Mouse (Mus musculus) urinary bladder, postnatal 25 days (tissue): Measurements from ENCODE around the gene Col6a4.
A peak's percentile ranks its signal among the peaks of the same experiment; 100 is the strongest.

Experiments used
- DNase-seq: peaks from one replicate; pipeline ENCODE4 v3.0.0; 2022; ENCODE audit warnings: low spot score

The Col6a4 gene

DNA sequence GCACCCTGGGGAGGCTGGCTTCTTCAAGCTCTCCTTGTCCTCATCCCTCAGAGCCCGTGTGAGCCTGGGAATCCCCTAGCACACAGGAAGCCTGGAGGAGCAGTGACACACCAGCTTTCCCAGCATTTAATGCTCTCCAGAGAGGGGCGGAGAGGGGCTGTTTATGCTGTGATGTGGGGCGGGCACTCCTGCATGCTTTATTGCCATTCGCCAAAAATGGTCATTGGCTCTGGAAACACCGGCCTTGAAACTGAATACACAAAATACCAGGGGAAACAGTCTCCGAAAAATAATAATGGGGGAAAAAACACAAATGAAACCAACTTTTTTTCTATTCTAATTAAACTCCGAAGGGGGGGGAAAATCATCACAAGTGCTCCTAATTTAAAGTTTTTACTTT, at the start of gene Col6a4:
TSS of gene Col6a4 (minus strand) at position 101 of the 400 bp plus-strand sequence.
- DNase-seq = no peak

- DNase-seq = no peak
Measured at GRCm38 (mm10) chr9:106145582-106145981, 49.0 kb upstream of the Col6a4 start.

- DNase-seq = no peak
Measured at GRCm38 (mm10) chr9:106144176-106144575, 47.6 kb upstream of the Col6a4 start.

- DNase-seq = no peak
Measured at GRCm38 (mm10) chr9:106141955-106142354, 45.4 kb upstream of the Col6a4 start.

- no peak for DNase-seq
Measured at GRCm38 (mm10) chr9:106139763-106140162, 43.2 kb upstream of the Col6a4 start.

DNA sequence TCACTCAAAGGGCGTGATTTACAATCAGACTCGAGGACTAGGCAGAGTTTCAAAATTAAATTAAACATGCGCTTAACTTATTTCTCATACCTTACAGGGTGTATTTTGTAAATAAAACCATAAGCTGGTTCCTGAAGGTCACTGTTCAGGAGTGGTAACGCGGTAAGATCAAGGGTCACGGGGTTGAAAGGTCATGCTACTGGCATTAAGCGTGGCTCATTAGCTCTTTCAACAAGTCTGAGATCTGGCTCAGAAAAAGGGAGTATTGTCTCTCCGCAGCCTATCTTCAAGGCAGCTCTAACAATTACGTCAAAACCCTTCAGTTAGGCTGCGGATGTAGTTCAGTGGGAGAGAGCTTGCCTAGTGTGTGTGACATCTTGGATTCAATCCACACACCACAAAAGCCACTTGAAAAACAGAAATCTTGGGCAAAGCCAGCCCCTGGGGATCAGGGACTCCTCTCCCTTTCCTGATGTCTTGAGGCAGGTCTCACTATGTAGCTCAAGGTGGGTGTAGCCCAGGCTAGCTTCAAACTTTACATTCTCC, 41.2 kb upstream of the Col6a4 start:
- DNase-seq = no peak

GRCm38 (mm10) chr9:106130250-106130649, 33.7 kb upstream of the Col6a4 start:
- DNase-seq = no peak

DNA sequence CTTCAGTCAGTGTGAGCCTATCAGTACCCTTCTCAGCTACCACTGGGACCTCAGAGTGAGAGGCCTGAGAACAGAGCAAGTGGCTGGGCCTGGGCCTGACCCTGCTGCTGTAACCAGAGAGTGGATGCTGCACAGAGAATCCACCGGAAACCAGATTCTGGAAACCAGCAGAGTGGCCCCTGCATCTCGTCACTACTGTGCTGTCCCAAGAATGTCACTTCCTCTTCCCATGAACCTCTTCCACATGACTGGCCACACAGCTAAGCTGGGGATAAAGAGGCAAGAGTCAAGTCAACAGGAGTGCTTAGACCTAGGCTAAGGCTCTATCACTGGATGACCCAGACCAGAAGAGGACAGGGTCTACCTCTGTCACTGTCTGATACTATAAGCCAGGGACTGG, 32.5 kb upstream of the Col6a4 start:
- DNase-seq = no peak

GRCm38 (mm10) chr9:106126786-106127251, 30.2 kb upstream of the Col6a4 start:
- DNase-seq = no peak

DNA sequence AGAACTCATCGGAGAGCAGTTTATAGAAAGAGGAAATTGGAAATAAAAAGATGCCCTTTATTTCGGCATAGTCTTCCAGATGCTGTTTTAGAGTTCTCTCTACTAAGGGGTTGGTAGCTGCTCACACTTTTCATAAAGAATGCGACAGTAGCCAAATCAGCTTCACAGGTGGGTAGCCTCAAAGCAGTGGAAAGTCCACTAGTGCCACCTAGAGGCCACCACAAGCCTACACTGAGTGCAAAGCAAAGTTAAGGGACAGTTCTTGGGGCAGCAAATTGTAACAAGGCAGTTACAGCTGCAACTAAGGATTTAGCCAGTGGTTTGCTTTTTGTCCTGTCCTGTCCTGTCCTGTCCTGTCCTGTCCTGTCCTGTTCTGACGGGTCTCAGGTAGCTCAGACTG, 27.0 kb upstream of the Col6a4 start:
- no peak for DNase-seq

GRCm38 (mm10) chr9:106119075-106119474, 22.5 kb upstream of the Col6a4 start:
- DNase-seq = no peak

GRCm38 (mm10) chr9:106115801-106116424, 19.3 kb upstream of the Col6a4 start:
- no peak for DNase-seq

- peak; percentile 68 for DNase-seq
Measured at GRCm38 (mm10) chr9:106112770-106113423, 16.3 kb upstream of the Col6a4 start.

- DNase-seq = no peak
Measured at GRCm38 (mm10) chr9:106106241-106106640, 9.7 kb upstream of the Col6a4 start.

- DNase-seq = no peak
Measured at GRCm38 (mm10) chr9:106104401-106104800, 7.8 kb upstream of the Col6a4 start.

DNA sequence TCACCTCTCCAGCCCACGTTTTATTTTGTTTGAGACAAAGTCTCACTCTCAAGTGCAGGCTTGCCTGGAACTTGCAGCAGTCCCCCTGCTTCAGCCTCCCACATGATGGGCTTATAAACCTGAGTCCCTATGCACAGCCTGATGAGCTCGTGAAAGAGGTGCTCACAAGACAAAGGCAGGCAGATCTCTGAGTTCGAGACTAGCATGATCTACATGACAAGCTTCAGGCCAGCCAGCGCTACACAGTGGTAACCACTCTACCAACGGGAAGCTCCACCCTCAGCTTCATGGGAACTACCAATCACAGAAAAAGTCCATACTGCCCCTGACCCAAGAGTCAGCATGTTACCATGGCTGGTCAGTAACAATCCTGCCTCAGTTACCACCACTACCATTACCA, 4.6 kb upstream of the Col6a4 start:
- no peak for DNase-seq

GRCm38 (mm10) chr9:106100262-106100661, 3.7 kb upstream of the Col6a4 start:
- DNase-seq = no peak

- no peak for DNase-seq
Measured at GRCm38 (mm10) chr9:106099379-106100021, 2.9 kb upstream of the Col6a4 start.

GRCm38 (mm10) chr9:106081528-106081927, 15.1 kb downstream of the Col6a4 start:
- no peak for DNase-seq

- peak; percentile 4 for DNase-seq
Measured at GRCm38 (mm10) chr9:106080261-106081033, 16.1 kb downstream of the Col6a4 start.

- DNase-seq = no peak
Measured at GRCm38 (mm10) chr9:106077953-106078352, 18.6 kb downstream of the Col6a4 start.

- no peak for DNase-seq
Measured at GRCm38 (mm10) chr9:106076234-106076633, 20.3 kb downstream of the Col6a4 start.
